Mouse (Mus musculus) CH12.LX (cell line): ENCODE data around the gene Prkch.

Experiments
- CTCF ChIP-seq, 2 experiments: IDR thresholded peaks in 1 of 2; conservative IDR thresholded peaks in 1 of 2; 2 replicates each; pipeline ENCODE4 v1.5.1; 2011 to 2012; ENCODE audit warnings: low read depth in 2 of 2, low read length in 2 of 2, improper control_type of control experiment in 1 of 2, inconsistent platforms in 1 of 2, mild to moderate bottlenecking in 1 of 2, moderate library complexity in 1 of 2
- ELF1 ChIP-seq: IDR thresholded peaks from 2 replicates; pipeline ENCODE4 v1.6.1; 2014; ENCODE audit warnings: low read depth, mild to moderate bottlenecking, inconsistent platforms, low read length, improper control_type of control experiment
- EP300 ChIP-seq: IDR thresholded peaks from 2 replicates; pipeline ENCODE4 v1.6.1; 2011; ENCODE audit warnings: low read length, improper control_type of control experiment
- KAT2A ChIP-seq: IDR thresholded peaks from 2 replicates; pipeline ENCODE4 v1.6.1; 2012; ENCODE audit warnings: low read length, improper control_type of control experiment, inconsistent platforms; ENCODE audit not compliant: insufficient replicate concordance
- MAX ChIP-seq: IDR thresholded peaks from 2 replicates; pipeline ENCODE4 v1.6.1; 2011; ENCODE audit warnings: low read length, improper control_type of control experiment
- POLR2AphosphoS2 ChIP-seq: IDR thresholded peaks from 2 replicates; pipeline ENCODE4 v1.6.1; 2011; ENCODE audit warnings: low read depth, low read length, improper control_type of control experiment
- RAD21 ChIP-seq: IDR thresholded peaks from 2 replicates; pipeline ENCODE4 v1.6.1; 2011; ENCODE audit warnings: low read depth, mild to moderate bottlenecking, low read length, improper control_type of control experiment, moderate library complexity
- TBP ChIP-seq: conservative IDR thresholded peaks from 2 replicates; pipeline ENCODE4 v1.6.1; 2011; ENCODE audit warnings: low read depth, low read length, improper control_type of control experiment
- ZNF384 ChIP-seq: IDR thresholded peaks from 2 replicates; pipeline ENCODE4 v1.6.1; 2012; ENCODE audit warnings: low read depth, low read length, improper control_type of control experiment, inconsistent platforms

- no peak for TF ChIP-seq ELF1
- no peak for TF ChIP-seq EP300
- TF ChIP-seq MAX: no peak
- no peak for TF ChIP-seq ZNF384
- no peak for TF ChIP-seq TBP
- TF ChIP-seq CTCF (conservative IDR thresholded peaks at IDR 0.05 in 1 of 2, IDR thresholded peaks at IDR 0.05 in 1 of 2; ENCODE audit: low read depth in 2 of 2, low read length in 2 of 2): no peak
- TF ChIP-seq RAD21: no peak
- TF ChIP-seq KAT2A: no peak
- no peak for TF ChIP-seq POLR2AphosphoS2
Observed at GRCm38 (mm10) chr12:73663421-73663820, 78.8 kb downstream of the Prkch start.
